In genomic region chr2:128881236-128881635, GRCm38 (mm10) we compare ENCODE assay signal across 10 mouse cellular contexts. TPM values are rescaled to one million over a fixed set of nuclear protein-coding genes. Genes with fewer than 3 reads are reported as not detected.
DNase-seq lines count a peak whose midpoint lies in the region; ATAC-seq and TF ChIP-seq lines count a peak whose summit lies in the region.
"Had no signal": no experiment of that assay in that cellular context is flagged by ENCODE, and none has a peak within 500 bp of the region (broad histone marks: within the 10 kb centered on the region; RNA-seq: fewer than 3 reads in every experiment).

No protein-coding gene starts in this region.

- H3K27me3 ChIP-seq in liver, embryonic 12.5 days (replicated peaks), result no peaks in the 10 kb centered on the region
- no peaks in the 10 kb centered on the region for H3K27me3 ChIP-seq in ES-Bruce4 (ENCODE audit: control insufficient read depth, insufficient read depth, low read length, poor library complexity, severe bottlenecking)
- no peaks in the 10 kb centered on the region for H3K27me3 ChIP-seq in splenic B cell, adult 2 months (ENCODE audit: control insufficient read depth, insufficient read depth, low read length, poor library complexity, severe bottlenecking)

- ATAC-seq in liver, embryonic 12.5 days, result no peak
- no peak for ATAC-seq in megakaryocyte progenitor cell, adult 5-6 weeks (replicated peaks; ENCODE audit: poor library complexity)

- H3K9ac ChIP-seq in liver, embryonic 12.5 days, result no peak overlapping the region
- no peak overlapping the region for H3K9ac ChIP-seq in ES-Bruce4 (ENCODE audit: low read depth, poor library complexity, severe bottlenecking)

- no peak overlapping the region for H3K4me3 ChIP-seq in liver, embryonic 12.5 days
- no peak overlapping the region for H3K4me3 ChIP-seq in ES-Bruce4 (ENCODE audit: low read depth, low read length)

- H3K27ac ChIP-seq in liver, embryonic 12.5 days, result no peak overlapping the region
- H3K27ac ChIP-seq in ES-Bruce4 (ENCODE audit: insufficient read depth, low read length), result no peak overlapping the region
- H3K27ac ChIP-seq: macrophage had no signal

- TF ChIP-seq POLR2A in ES-Bruce4 (IDR thresholded peaks at IDR 0.05; ENCODE audit: insufficient read depth, low read length), result no peak

- WGBS in liver, embryonic 12.5 days (ENCODE audit: insufficient replicate concordance), result 43% methylated on average over 4 of the region's 4 CpGs

- peak; percentile 31 for TF ChIP-seq CTCF in ES-Bruce4 (IDR thresholded peaks at IDR 0.05; ENCODE audit: low read depth, low read length)

- no peaks in the 10 kb centered on the region for H3K36me3 ChIP-seq in liver, embryonic 12.5 days
- no peaks in the 10 kb centered on the region for H3K36me3 ChIP-seq in ES-Bruce4 (ENCODE audit: control insufficient read depth, insufficient read depth, low read length, poor library complexity, severe bottlenecking)
- H3K36me3 ChIP-seq in splenic B cell, adult 2 months (ENCODE audit: control insufficient read depth, insufficient read depth, low read length, poor library complexity, severe bottlenecking), result no peaks in the 10 kb centered on the region

- H3K9me3 ChIP-seq in liver, embryonic 12.5 days (replicated peaks), result no peaks in the 10 kb centered on the region
- H3K9me3 ChIP-seq in ES-Bruce4 (replicated peaks; ENCODE audit: control insufficient read depth, insufficient read depth, low read length, poor library complexity, severe bottlenecking), result no peaks in the 10 kb centered on the region

- H3K4me2 ChIP-seq in liver, embryonic 12.5 days, result no peak overlapping the region

- no peaks in the 10 kb centered on the region for H3K4me1 ChIP-seq in liver, embryonic 12.5 days
- no peaks in the 10 kb centered on the region for H3K4me1 ChIP-seq in ES-Bruce4 (ENCODE audit: control insufficient read depth, insufficient read depth, low read length)

- DNase-seq in liver, result peak; percentile 24
- DNase-seq in T-cell, adult 2 months (ENCODE audit: low spot score), result peak; percentile 6
- DNase-seq in splenic B cell, adult 2 months (ENCODE audit: low read depth, low spot score), result peak; percentile 51
- DNase-seq in adrenal gland, postnatal 36 days, result no peak
- DNase-seq: adrenal gland, adult 2 months; heart, postnatal 4 days had no signal

- TF ChIP-seq EP300 in ES-Bruce4 (IDR thresholded peaks at IDR 0.05; ENCODE audit: insufficient read depth, low read depth, low read length), result no peak

RNA-seq across cellular contexts. Expression of gene Fbln7, which starts 18.5 kb away (rescaled TPM):
- 0.38 and 0.53 TPM in 2 replicates for polyA plus RNA-seq in liver, embryonic 12.5 days (2016; fragmentation: Nextera tagmentation; extraction: Ambion mirVana)
- 0.38 and 0.75 TPM in 2 replicates for polyA plus RNA-seq in ES-Bruce4 (2011; ENCODE audit: insufficient read depth, insufficient read length, low read depth, missing spikeins)
- total RNA-seq in adrenal gland, postnatal 36 days (2021), result 1 to 10 TPM; 4.6 to 4.9 TPM
- total RNA-seq in megakaryocyte progenitor cell, adult 5-6 weeks (2015), result not detected in 2 replicates
- not detected in 2 replicates for total RNA-seq in megakaryocyte progenitor cell, adult 5-6 weeks (2017)
- polyA plus RNA-seq: macrophage had no signal

Comparison
In these comparisons a context has a peak if more than half of its experiments do, and no peak if none do; other contexts are left out.
1. DNase-seq: peak in liver (single experiment), T-cell, adult 2 months (single experiment) and splenic B cell, adult 2 months (single experiment); none in adrenal gland, postnatal 36 days (0 of 2).
2. RNA of gene Fbln7, which starts 18.5 kb away (total RNA-seq): 4.6 to 4.9 TPM in adrenal gland, postnatal 36 days; not detected in megakaryocyte progenitor cell, adult 5-6 weeks; every median in the first group is over 4 times any median in the second.